Mouse (Mus musculus) liver, embryonic 14 days (tissue): ENCODE measurements around the gene Car8. TPM values are rescaled to one million over a fixed set of nuclear protein-coding genes. Genes with fewer than 3 reads are reported as not detected.

Experiments used
- polyA plus RNA-seq: library from polyadenylated mRNA; depleted of rRNA; stranded (reverse); fragments of >200 nt; gene quantifications from 2 replicates; pipeline ENCODE4 v1.2.3, GENCODE M21; 2012; rRNA removed

Gene Car8
- polyA plus RNA-seq, result 1.3 and 1.4 TPM in 2 replicates

DNA sequence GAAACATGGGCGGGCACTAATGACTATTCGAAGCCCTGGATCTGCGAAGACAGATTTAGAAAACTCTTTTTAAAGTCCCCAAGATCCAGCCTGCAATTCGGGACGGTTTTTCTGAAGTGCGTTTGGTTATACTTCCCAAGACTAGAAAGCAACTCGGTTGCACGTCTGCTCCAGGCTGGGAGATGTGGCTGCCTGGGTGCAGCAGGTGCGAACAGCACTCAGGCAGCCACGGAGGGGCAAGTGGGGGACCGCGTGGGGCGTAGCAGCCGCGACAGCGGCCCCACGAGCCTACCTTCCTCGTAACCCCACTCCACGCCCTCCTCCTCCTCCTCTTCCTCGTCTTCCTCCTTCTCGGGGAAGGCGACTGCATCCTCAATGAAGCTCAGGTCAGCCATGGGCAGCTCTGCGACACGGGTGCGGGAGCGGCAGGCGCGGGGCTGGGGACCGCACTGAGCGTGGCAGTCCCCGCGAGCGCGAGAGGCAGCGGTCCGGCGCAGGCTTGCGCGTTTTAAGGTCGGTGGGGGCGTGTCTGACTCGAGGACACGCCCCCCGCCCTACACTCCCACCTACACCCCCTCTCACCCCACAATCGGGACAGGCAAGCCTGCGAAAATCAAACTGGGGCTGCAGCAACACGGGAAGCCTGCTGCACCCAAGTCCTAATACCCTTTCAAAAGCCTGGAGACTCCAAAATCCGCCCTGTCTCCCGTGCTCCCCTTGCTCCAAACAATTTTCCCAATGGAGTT is at the start of gene Car8:
TSS of gene Car8 (minus strand) at position 482 of the 746 bp plus-strand sequence.

